Mouse (Mus musculus): Measurements from ENCODE around the gene Srgap3. TPM values are rescaled to one million over a fixed set of nuclear protein-coding genes. Genes with fewer than 3 reads are reported as not detected.
A peak's percentile ranks its signal among the peaks of the same experiment; 100 is the strongest.

Gene Srgap3
- 1.5 and 1.6 TPM in 2 replicates for polyA plus RNA-seq (2015; fragmentation: Nextera tagmentation; extraction: Ambion mirVana)

GRCm38 (mm10) chr6:112946895-112947436, at the start of gene Srgap3:
Srgap3 (minus strand) TSS chr6:112947266.
- Histone ChIP-seq H3K4me2 (replicated peaks; ENCODE audit: low read depth) (peak within 1 kb of the TSS; percentile 76), H3K36me3 (ENCODE audit: control insufficient read depth, insufficient read depth, low read length) (no peaks in the 10 kb centered on the region), H3K4me3 (ENCODE audit: low read depth, low read length) (peak within 1 kb of the TSS; percentile 65), H3K9ac (ENCODE audit: low read length) (peak within 1 kb of the TSS; percentile 73), H3K27ac (replicated peaks) (peak within 1 kb of the TSS; percentile 65), H3K4me1 (replicated peaks; ENCODE audit: control insufficient read depth, insufficient read depth) (no peaks in the 10 kb centered on the region; the same call in 1 of the 2 replicates), H3K9me3 (ENCODE audit: control insufficient read depth, low read length) (no peaks in the 10 kb centered on the region), H3K27me3 (ENCODE audit: control insufficient read depth, insufficient read depth, low read length) (no peaks in the 10 kb centered on the region)
- WGBS = under 1% methylated on average over 31 of the region's 31 CpGs
- TF ChIP-seq CTCF (IDR thresholded peaks at IDR 0.05; ENCODE audit: low read depth) (peak; percentile 19; the same call in 1 of the 2 replicates), EP300 (optimal IDR thresholded peaks at IDR 0.05) (no peak)
- peak; percentile 92 for ATAC-seq (ENCODE audit: low FRiP score, low TSS enrichment)
- DNase-seq (ENCODE audit: low spot score) = peak; percentile 88

- no peak overlapping the region for H3K9ac ChIP-seq (ENCODE audit: low read length)
- TF ChIP-seq EP300 (optimal IDR thresholded peaks at IDR 0.05) (no peak), CTCF (IDR thresholded peaks at IDR 0.05; ENCODE audit: low read depth) (0 out of 2 replicates have a peak, but pooled peaks have one; percentile 10)
- DNase-seq (ENCODE audit: low spot score) (no peak), ATAC-seq (ENCODE audit: low FRiP score, low TSS enrichment) (no peak)
- no peak overlapping the region for H3K4me3 ChIP-seq (ENCODE audit: low read depth, low read length)
- H3K4me1 ChIP-seq (replicated peaks; ENCODE audit: control insufficient read depth, insufficient read depth) = 0 out of 2 replicates have a peak, but pooled peaks cover 1% of the 10 kb centered on the region
- H3K36me3 ChIP-seq (ENCODE audit: control insufficient read depth, insufficient read depth, low read length) = no peaks in the 10 kb centered on the region
- no peak overlapping the region for H3K27ac ChIP-seq (replicated peaks)
- H3K27me3 ChIP-seq (ENCODE audit: control insufficient read depth, insufficient read depth, low read length) = no peaks in the 10 kb centered on the region
- WGBS = 31% methylated on average over 1 of the region's 1 CpGs
- no peak overlapping the region for H3K4me2 ChIP-seq (replicated peaks; ENCODE audit: low read depth)
- H3K9me3 ChIP-seq (ENCODE audit: control insufficient read depth, low read length) = no peaks in the 10 kb centered on the region
Observed at GRCm38 (mm10) chr6:112995708-112996107, 48.6 kb upstream of the Srgap3 start.

- Histone ChIP-seq H3K27me3 (ENCODE audit: control insufficient read depth, insufficient read depth, low read length) (no peaks in the 10 kb centered on the region), H3K4me2 (replicated peaks; ENCODE audit: low read depth) (no peak overlapping the region), H3K27ac (replicated peaks) (no peak overlapping the region), H3K4me1 (replicated peaks; ENCODE audit: control insufficient read depth, insufficient read depth) (no peaks in the 10 kb centered on the region), H3K36me3 (ENCODE audit: control insufficient read depth, insufficient read depth, low read length) (no peaks in the 10 kb centered on the region), H3K4me3 (ENCODE audit: low read depth, low read length) (no peak overlapping the region), H3K9me3 (ENCODE audit: control insufficient read depth, low read length) (no peaks in the 10 kb centered on the region), H3K9ac (ENCODE audit: low read length) (no peak overlapping the region)
- no peak for ATAC-seq (ENCODE audit: low FRiP score, low TSS enrichment)
- TF ChIP-seq CTCF (IDR thresholded peaks at IDR 0.05; ENCODE audit: low read depth) = no peak
- TF ChIP-seq EP300 (optimal IDR thresholded peaks at IDR 0.05) = no peak
- no peak for DNase-seq (ENCODE audit: low spot score)
- WGBS = 53% methylated on average over 1 of the region's 1 CpGs
Observed at GRCm38 (mm10) chr6:112990119-112990518, 43.1 kb upstream of the Srgap3 start.

DNA sequence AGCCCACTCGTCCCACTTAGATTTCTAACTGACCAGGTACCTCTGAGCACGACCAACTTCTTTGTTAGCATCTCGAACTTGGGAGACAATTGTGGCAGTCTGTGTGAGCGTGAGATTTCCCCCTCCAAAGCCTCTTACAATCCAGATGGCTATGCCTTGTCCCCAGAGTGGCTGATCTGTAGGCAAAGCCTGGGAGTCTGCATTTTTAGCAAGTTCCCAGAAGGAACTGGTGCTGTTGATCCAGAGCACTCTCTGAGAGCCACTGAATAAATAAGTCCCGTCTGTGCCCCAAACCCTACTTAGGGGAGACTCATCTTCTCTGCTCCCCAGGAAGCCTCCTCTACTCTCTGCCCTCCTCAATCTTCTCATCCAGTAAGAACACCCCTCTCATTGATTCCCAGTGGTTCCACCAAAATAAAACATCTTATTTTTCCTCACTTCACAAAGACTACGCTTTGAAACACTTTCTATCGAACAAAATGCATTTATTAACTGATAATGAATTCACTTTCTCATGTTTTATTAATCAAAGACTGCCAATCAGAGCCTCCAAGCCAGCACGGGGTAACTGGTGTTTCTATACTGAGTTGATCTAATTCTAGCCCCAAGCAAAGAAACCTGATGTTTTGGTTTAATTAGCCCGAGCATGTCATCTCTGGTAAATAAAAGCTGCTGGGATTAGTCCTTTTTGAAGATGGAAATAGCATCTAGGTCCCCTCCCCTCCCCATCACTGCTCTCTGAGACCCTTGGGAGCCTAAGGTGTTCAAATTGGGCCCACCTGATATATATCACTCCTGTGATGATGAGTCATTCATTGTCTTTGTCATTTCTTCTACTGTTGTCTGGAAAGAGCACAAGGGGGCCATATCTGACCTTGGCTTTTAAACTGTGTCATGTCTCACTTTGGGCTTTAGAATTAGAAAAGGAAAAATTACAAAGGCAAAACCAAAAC, 38.6 kb upstream of the Srgap3 start:
- Histone ChIP-seq H3K9me3 (ENCODE audit: control insufficient read depth, low read length) (no peaks in the 10 kb centered on the region), H3K27me3 (ENCODE audit: control insufficient read depth, insufficient read depth, low read length) (no peaks in the 10 kb centered on the region), H3K4me3 (ENCODE audit: low read depth, low read length) (no peak overlapping the region), H3K36me3 (ENCODE audit: control insufficient read depth, insufficient read depth, low read length) (no peaks in the 10 kb centered on the region), H3K9ac (ENCODE audit: low read length) (no peak overlapping the region), H3K4me2 (replicated peaks; ENCODE audit: low read depth) (no peak overlapping the region), H3K27ac (replicated peaks) (no peak overlapping the region), H3K4me1 (replicated peaks; ENCODE audit: control insufficient read depth, insufficient read depth) (no peaks in the 10 kb centered on the region)
- 67% methylated on average over 9 of the region's 9 CpGs for WGBS
- no peak for TF ChIP-seq EP300 (optimal IDR thresholded peaks at IDR 0.05)
- no peak for TF ChIP-seq CTCF (IDR thresholded peaks at IDR 0.05; ENCODE audit: low read depth)
- ATAC-seq (ENCODE audit: low FRiP score, low TSS enrichment) (no peak), DNase-seq (ENCODE audit: low spot score) (no peak)

DNA sequence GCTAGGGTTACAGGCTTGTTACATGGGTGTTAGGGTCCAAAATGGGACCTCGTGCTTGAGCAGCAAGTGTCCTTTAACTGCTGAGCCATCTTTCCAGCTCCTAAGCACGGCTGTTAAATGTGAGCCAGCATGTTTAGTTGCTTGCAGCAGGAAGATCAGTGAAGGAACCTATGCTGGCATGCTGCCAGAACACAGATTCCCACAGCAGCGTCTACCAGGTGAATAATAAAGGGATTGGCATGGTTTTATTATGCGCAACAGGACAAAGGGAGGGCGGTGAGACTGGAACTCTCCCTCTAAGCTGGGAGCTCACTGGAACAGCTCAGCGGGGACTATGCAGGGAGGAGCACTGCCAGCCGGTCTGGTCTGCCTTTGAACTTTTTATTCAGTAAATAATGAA, 35.2 kb upstream of the Srgap3 start:
- no peaks in the 10 kb centered on the region for H3K36me3 ChIP-seq (ENCODE audit: control insufficient read depth, insufficient read depth, low read length)
- H3K27me3 ChIP-seq (ENCODE audit: control insufficient read depth, insufficient read depth, low read length) = no peaks in the 10 kb centered on the region
- 33% methylated on average over 7 of the region's 7 CpGs for WGBS
- ATAC-seq (ENCODE audit: low FRiP score, low TSS enrichment) (no peak), DNase-seq (ENCODE audit: low spot score) (no peak)
- no peak overlapping the region for H3K27ac ChIP-seq (replicated peaks)
- TF ChIP-seq CTCF (IDR thresholded peaks at IDR 0.05; ENCODE audit: low read depth) (no peak), EP300 (optimal IDR thresholded peaks at IDR 0.05) (no peak)
- H3K4me2 ChIP-seq (replicated peaks; ENCODE audit: low read depth) = no peak overlapping the region
- no peak overlapping the region for H3K4me3 ChIP-seq (ENCODE audit: low read depth, low read length)
- H3K9me3 ChIP-seq (ENCODE audit: control insufficient read depth, low read length) = no peaks in the 10 kb centered on the region
- H3K4me1 ChIP-seq (replicated peaks; ENCODE audit: control insufficient read depth, insufficient read depth) = no peaks in the 10 kb centered on the region
- H3K9ac ChIP-seq (ENCODE audit: low read length) = no peak overlapping the region

GRCm38 (mm10) chr6:112978947-112979346, 31.9 kb upstream of the Srgap3 start:
- Histone ChIP-seq H3K9me3 (ENCODE audit: control insufficient read depth, low read length) (no peaks in the 10 kb centered on the region), H3K27ac (replicated peaks) (no peak overlapping the region), H3K9ac (ENCODE audit: low read length) (no peak overlapping the region), H3K4me2 (replicated peaks; ENCODE audit: low read depth) (no peak overlapping the region), H3K4me1 (replicated peaks; ENCODE audit: control insufficient read depth, insufficient read depth) (no peaks in the 10 kb centered on the region), H3K36me3 (ENCODE audit: control insufficient read depth, insufficient read depth, low read length) (no peaks in the 10 kb centered on the region), H3K27me3 (ENCODE audit: control insufficient read depth, insufficient read depth, low read length) (no peaks in the 10 kb centered on the region), H3K4me3 (ENCODE audit: low read depth, low read length) (no peak overlapping the region)
- DNase-seq (ENCODE audit: low spot score) = no peak
- TF ChIP-seq EP300 (optimal IDR thresholded peaks at IDR 0.05) (no peak), CTCF (IDR thresholded peaks at IDR 0.05; ENCODE audit: low read depth) (no peak)
- ATAC-seq (ENCODE audit: low FRiP score, low TSS enrichment) = no peak
- 79% methylated on average over 3 of the region's 3 CpGs for WGBS
